Mouse (Mus musculus): Measurements from ENCODE around the gene Zc3h12a. TPM values are rescaled to one million over a fixed set of nuclear protein-coding genes. Genes with fewer than 3 reads are reported as not detected.
A peak's percentile ranks its signal among the peaks of the same experiment; 100 is the strongest.

The Zc3h12a gene
- 0.41 and 0.46 TPM in 2 replicates for polyA plus RNA-seq (2015; fragmentation: Nextera tagmentation; extraction: Ambion mirVana)

DNA sequence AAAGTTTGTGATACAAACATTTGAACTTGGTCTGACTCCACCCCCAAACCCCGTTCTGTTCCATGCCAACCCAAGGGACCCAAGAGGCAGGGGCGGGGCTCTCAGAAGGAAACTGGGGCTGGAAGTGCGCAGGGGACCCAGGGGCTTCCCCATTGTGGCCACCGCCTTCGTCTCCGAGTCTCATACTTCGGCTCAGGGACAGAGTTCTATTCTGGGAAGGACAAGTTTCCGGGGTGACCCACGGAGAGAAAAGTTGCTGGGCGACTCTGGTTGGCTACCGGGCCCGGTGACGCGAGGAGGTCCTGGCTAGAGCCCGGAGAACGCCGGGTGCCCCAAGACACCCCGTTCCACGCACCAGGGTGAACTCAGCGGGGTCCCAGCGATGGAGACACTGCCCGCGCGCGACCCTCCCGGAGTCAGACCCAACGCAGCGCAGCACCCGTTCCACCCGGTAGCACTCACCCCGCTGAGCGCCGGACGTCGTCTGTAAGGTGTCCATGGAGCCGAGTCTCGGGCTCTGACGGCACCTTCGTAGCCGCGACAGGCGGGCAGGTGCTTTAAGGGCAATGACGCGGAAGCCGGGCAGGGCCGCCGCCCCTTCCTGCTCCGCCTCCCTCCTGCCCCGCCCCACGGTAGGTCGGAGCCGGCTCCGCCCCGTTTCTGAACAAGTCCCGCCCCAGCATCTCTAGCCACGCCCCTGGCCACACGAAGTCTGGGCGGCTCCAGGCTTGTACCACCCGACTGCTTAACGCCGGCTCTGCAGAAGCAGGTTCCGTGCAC lies at the start of gene Zc3h12a:
Gene Zc3h12a (minus strand): TSS at position 536 of the 780 bp plus-strand sequence.
- WGBS: 2% methylated on average over 62 of the region's 62 CpGs
- H3K4me3 ChIP-seq: peak within 1 kb of the TSS; percentile 71
- peak; percentile 88 for ATAC-seq (ENCODE audit: low FRiP score, low read depth)
- no peaks in the 10 kb centered on the region for H3K36me3 ChIP-seq
- H3K27ac ChIP-seq: no peak within 1 kb of the TSS
- H3K27me3 ChIP-seq: peaks cover 49% of the 10 kb centered on the region
- H3K4me1 ChIP-seq: peaks cover 34% of the 10 kb centered on the region
- peak within 1 kb of the TSS; percentile 99 for H3K4me2 ChIP-seq (replicated peaks)
- H3K9me3 ChIP-seq: no peaks in the 10 kb centered on the region
- H3K9ac ChIP-seq: peak within 1 kb of the TSS; percentile 63

DNA sequence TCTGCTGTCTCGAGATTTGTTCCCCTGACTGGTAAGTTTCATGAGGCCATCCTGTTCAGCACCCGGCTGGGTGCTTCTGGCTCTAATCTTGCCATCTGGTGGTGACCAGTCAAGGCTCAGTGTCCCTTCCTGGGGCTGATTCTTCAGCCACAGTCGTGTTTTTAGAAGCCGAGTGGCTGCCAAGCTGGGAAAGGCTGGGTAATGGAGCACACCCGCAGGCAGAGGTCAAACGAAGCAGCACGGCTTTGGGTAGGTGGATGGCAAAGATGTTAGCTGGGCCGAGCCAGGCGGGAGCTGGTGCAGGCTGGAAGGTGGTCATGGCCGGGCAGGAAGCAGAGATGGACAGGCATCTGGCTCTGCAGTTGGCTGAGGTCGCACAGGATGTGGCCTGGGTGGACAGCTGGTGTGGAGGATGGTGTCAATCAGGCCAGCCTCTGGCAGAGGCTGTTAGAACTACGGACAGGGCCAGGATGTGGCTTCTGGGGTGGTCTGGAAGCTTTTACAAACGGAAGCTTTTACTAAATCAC lies 49.1 kb upstream of the Zc3h12a start:
- no peak for ATAC-seq (ENCODE audit: low FRiP score, low read depth)
- H3K4me3 ChIP-seq: no peak overlapping the region
- no peak overlapping the region for H3K4me2 ChIP-seq (replicated peaks)
- no peak overlapping the region for H3K27ac ChIP-seq
- no peak overlapping the region for H3K9ac ChIP-seq
- no peaks in the 10 kb centered on the region for H3K27me3 ChIP-seq
- no peaks in the 10 kb centered on the region for H3K9me3 ChIP-seq
- 15% methylated on average over 13 of the region's 13 CpGs for WGBS
- H3K4me1 ChIP-seq: peaks cover 8% of the 10 kb centered on the region
- no peaks in the 10 kb centered on the region for H3K36me3 ChIP-seq

DNA sequence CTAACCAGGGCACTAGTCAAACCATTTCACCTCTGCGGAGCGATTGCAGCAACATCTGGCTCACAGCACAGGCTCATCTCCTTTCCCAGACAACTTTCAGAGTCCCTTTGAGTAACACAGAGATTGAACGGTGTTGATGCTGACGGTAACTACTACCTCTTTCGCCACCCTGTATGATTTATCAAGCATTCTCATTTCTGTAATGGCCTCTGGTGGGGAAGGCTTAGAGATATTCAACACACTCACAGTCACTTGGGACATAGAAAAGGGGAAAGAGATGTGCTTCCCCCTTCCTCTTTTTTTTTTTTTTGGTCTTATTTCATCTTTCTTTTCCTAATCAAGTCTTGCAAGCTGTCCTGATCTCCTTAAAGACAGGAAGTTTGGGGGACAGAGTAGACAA lies 48.5 kb upstream of the Zc3h12a start:
- no peak overlapping the region for H3K27ac ChIP-seq
- H3K36me3 ChIP-seq: no peaks in the 10 kb centered on the region
- no peaks in the 10 kb centered on the region for H3K27me3 ChIP-seq
- no peaks in the 10 kb centered on the region for H3K9me3 ChIP-seq
- H3K4me2 ChIP-seq (replicated peaks): no peak overlapping the region
- H3K4me3 ChIP-seq: no peak overlapping the region
- 76% methylated on average over 5 of the region's 5 CpGs for WGBS
- no peak overlapping the region for H3K9ac ChIP-seq
- no peak for ATAC-seq (ENCODE audit: low FRiP score, low read depth)
- H3K4me1 ChIP-seq: peaks cover 8% of the 10 kb centered on the region

DNA sequence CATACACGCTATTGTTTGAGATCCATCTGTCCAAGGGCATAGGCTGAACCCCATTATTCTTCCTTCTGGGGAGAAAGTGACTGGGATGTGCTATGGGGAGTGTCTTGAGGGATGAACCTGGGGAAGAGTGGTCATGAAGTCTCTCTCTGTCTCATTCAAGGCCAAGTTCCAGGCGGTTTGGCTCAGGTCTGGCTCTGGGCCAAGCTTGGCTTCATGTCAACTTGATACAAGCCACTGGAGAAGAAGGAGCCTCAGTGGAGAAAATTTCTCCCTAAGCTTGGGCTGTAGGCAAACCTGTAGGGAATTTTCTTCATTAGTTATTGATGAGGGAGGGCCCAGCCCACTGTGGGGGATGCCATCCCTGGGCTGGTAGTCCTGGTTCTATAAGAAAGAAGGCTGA lies 48.0 kb upstream of the Zc3h12a start:
- no peak overlapping the region for H3K27ac ChIP-seq
- no peak overlapping the region for H3K4me2 ChIP-seq (replicated peaks)
- H3K4me1 ChIP-seq: peaks cover 8% of the 10 kb centered on the region
- 69% methylated on average over 2 of the region's 2 CpGs for WGBS
- ATAC-seq (ENCODE audit: low FRiP score, low read depth): no peak
- H3K4me3 ChIP-seq: no peak overlapping the region
- H3K9me3 ChIP-seq: no peaks in the 10 kb centered on the region
- H3K36me3 ChIP-seq: no peaks in the 10 kb centered on the region
- H3K9ac ChIP-seq: no peak overlapping the region
- H3K27me3 ChIP-seq: no peaks in the 10 kb centered on the region

DNA sequence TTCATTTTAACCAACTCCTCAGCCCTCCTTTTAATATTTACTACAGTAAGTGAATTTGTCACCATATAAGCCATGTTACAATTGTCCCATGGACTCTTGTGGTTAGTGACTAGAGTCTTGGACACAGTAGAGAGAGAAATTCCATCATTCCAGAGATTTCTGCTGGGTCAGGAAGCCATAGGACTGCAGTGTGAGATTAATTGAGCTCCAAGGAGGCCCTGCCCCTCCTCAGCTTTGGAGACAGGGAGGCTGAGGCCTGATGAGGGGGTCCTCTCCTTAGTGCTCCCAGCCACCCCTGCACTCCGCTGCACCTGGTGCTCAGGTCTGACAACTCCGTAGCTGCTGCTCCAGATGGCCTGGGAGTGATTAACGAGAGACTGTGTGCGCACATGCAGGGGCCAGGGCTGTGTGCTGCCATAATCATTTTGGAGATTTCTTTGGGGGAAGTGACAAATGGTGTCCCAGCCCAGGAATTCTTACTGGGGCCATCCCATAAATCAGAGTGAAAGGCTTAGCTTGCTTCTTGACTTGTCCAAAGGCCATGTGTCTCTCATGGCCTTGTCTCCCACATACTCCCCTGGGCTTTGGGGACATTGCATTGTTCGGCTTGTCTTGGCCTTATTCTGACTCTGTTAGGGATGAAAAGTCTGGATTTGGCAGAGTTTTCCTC lies 47.0 kb upstream of the Zc3h12a start:
- ATAC-seq (ENCODE audit: low FRiP score, low read depth): no peak
- peaks cover 8% of the 10 kb centered on the region for H3K4me1 ChIP-seq
- 26% methylated on average over 5 of the region's 5 CpGs for WGBS

DNA sequence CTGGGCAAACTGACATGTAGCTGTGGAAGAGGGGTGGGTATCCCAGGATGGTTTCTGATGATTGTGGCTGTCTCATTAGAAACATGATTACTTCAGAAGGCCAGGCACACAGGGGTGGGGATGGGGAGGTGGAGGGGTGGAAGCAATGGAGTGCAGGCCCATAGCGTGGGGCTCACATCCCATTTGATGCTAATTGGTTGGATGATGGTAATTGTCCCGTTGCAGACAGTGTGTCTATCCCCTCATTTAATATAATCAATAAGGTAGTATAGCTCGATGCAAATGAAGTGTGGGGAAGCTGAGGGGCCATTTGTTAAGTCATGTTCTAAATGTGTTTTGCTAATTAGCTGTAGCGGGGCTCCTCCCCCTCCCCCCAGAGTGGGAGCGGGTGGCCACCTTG lies 45.5 kb upstream of the Zc3h12a start:
- no peaks in the 10 kb centered on the region for H3K27me3 ChIP-seq
- H3K4me3 ChIP-seq: no peak overlapping the region
- H3K9me3 ChIP-seq: no peaks in the 10 kb centered on the region
- H3K9ac ChIP-seq: no peak overlapping the region
- ATAC-seq (ENCODE audit: low FRiP score, low read depth): no peak
- H3K4me2 ChIP-seq (replicated peaks): no peak overlapping the region
- 64% methylated on average over 5 of the region's 5 CpGs for WGBS
- no peaks in the 10 kb centered on the region for H3K36me3 ChIP-seq
- H3K27ac ChIP-seq: no peak overlapping the region
- H3K4me1 ChIP-seq: peaks cover 8% of the 10 kb centered on the region

More for the DNA sequence above, 47.0 kb upstream of the Zc3h12a start:
- Histone ChIP-seq H3K9ac (no peak overlapping the region), H3K4me3 (no peak overlapping the region), H3K9me3 (no peaks in the 10 kb centered on the region), H3K4me2 (replicated peaks) (no peak overlapping the region), H3K27me3 (no peaks in the 10 kb centered on the region), H3K27ac (no peak overlapping the region), H3K36me3 (no peaks in the 10 kb centered on the region)

DNA sequence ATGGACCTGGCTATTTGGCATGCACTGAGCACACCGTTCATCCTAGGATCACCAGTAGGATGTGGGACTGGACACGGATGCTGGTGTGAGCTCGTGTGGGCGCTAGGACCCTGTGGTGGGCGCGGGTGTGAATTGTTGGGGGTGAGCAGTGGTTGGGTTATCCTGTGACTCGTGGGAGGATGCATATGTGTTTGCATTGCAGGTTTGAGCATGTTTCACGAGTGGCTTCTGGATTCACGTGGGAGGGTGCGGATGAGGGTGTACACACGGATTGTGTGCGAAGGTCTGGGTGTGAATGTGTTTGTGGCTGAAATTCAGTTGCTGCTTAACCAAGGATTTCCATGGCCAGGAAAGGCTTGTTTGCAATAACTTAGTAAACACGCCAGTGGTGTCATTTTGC lies 45.1 kb upstream of the Zc3h12a start:
- H3K36me3 ChIP-seq: no peaks in the 10 kb centered on the region
- no peak overlapping the region for H3K27ac ChIP-seq
- no peaks in the 10 kb centered on the region for H3K9me3 ChIP-seq
- no peak overlapping the region for H3K4me2 ChIP-seq (replicated peaks)
- no peaks in the 10 kb centered on the region for H3K27me3 ChIP-seq
- no peak overlapping the region for H3K9ac ChIP-seq
- peaks cover 8% of the 10 kb centered on the region for H3K4me1 ChIP-seq
- WGBS: 89% methylated on average over 13 of the region's 13 CpGs
- no peak for ATAC-seq (ENCODE audit: low FRiP score, low read depth)
- H3K4me3 ChIP-seq: no peak overlapping the region

DNA sequence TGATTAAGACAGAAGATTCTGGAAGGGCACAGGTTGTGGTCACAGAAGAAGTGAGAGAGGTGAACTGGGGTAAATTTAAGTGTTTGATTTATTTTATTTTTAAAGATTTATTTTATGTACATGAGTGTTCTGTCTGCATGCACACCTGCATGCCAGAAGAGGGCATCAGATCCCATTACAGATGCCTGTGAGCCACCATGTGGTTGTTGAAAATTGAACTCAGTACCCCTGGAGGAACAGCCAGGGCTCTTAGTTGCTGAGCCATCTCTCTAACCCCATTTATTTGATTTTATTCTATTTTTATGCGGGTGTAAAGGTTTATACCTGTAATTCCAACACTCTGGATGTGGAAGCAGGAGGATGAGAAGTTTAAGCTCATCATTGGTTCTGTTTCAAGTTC lies 40.1 kb upstream of the Zc3h12a start:
- ATAC-seq (ENCODE audit: low FRiP score, low read depth): no peak
- Histone ChIP-seq H3K9me3 (no peaks in the 10 kb centered on the region), H3K4me3 (no peak overlapping the region), H3K4me1 (no peaks in the 10 kb centered on the region), H3K27me3 (no peaks in the 10 kb centered on the region; the same call in 1 of the 2 replicates), H3K36me3 (no peaks in the 10 kb centered on the region), H3K27ac (no peak overlapping the region), H3K9ac (no peak overlapping the region), H3K4me2 (replicated peaks) (no peak overlapping the region)
- WGBS: 82% methylated on average over 1 of the region's 1 CpGs

DNA sequence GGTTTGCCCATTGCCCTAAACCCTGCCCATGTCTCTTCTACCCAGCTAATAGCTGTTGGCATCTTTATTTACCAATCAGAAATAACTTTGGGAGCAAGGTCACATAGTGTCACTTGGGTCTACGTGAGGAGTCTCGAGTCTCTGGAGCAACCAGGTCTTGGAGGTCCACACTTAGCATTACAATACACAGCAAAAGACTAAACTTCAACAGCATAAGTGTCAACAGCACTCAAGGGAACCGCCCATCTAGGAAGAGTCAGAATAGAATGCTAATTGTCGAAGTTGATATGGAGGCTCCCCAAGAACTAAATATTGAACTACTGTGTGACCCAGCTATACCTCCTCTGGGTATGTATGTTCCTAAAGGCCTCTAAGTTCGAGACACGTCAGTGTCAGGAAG lies 37.2 kb upstream of the Zc3h12a start:
- Histone ChIP-seq H3K9ac (no peak overlapping the region), H3K4me2 (replicated peaks) (no peak overlapping the region), H3K4me3 (no peak overlapping the region), H3K36me3 (no peaks in the 10 kb centered on the region), H3K27ac (no peak overlapping the region), H3K9me3 (no peaks in the 10 kb centered on the region), H3K4me1 (0 out of 2 replicates have a peak, but pooled peaks cover 6% of the 10 kb centered on the region), H3K27me3 (peaks cover 4% of the 10 kb centered on the region)
- no peak for ATAC-seq (ENCODE audit: low FRiP score, low read depth)
- WGBS: 87% methylated on average over 6 of the region's 6 CpGs

DNA sequence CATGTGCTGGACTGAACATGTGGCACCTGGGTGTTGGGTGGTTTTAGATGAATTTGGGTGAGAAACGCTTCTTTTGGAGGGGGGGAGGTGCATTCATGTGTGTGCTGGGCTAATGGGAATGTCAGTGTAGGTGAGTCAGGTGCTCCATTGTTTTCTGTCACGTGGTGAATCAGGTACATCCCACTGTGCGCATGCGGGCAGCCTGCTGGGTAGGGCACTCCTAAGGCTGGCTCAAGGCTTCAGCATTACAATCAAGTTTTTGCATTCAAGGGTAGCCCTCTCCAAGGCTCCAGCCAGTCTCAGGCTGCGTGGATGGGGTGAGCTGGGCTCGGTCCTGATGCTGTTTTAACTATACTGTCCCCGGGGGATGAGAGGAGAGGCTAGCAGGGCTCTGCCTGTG lies 35.1 kb upstream of the Zc3h12a start:
- Histone ChIP-seq H3K4me3 (no peak overlapping the region), H3K9ac (no peak overlapping the region), H3K4me2 (replicated peaks) (no peak overlapping the region), H3K4me1 (0 out of 2 replicates have a peak, but pooled peaks cover 6% of the 10 kb centered on the region), H3K36me3 (no peaks in the 10 kb centered on the region), H3K27me3 (peaks cover 6% of the 10 kb centered on the region), H3K27ac (no peak overlapping the region), H3K9me3 (no peaks in the 10 kb centered on the region)
- no peak for ATAC-seq (ENCODE audit: low FRiP score, low read depth)
- WGBS: 55% methylated on average over 7 of the region's 7 CpGs

DNA sequence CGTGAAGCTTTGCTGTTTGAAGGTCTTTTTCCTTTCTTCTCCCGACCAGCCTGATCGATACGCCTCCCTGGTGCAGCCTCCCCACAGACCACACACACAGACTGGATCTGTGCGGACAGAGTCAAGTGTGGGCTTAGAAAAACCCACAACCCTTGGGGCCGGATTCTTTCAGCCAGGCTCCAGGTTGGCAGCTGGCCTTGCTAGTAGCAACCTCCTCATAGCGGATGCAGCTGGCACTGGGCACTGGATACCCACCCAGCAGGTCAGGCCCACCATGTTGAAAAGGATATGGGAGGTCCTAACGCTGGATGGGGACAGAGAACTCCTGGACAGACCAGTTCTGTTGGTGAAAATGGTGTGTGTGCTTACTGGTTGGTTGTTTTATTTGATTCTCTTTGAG lies 33.8 kb upstream of the Zc3h12a start:
- ATAC-seq (ENCODE audit: low FRiP score, low read depth): no peak
- H3K27ac ChIP-seq: no peak overlapping the region
- H3K9ac ChIP-seq: no peak overlapping the region
- WGBS: 50% methylated on average over 8 of the region's 8 CpGs
- H3K36me3 ChIP-seq: no peaks in the 10 kb centered on the region
- no peaks in the 10 kb centered on the region for H3K9me3 ChIP-seq
- H3K4me3 ChIP-seq: no peak overlapping the region
- H3K27me3 ChIP-seq: peaks cover 6% of the 10 kb centered on the region; the same call in 1 of the 2 replicates
- H3K4me1 ChIP-seq: 0 out of 2 replicates have a peak, but pooled peaks cover 6% of the 10 kb centered on the region
- H3K4me2 ChIP-seq (replicated peaks): no peak overlapping the region

DNA sequence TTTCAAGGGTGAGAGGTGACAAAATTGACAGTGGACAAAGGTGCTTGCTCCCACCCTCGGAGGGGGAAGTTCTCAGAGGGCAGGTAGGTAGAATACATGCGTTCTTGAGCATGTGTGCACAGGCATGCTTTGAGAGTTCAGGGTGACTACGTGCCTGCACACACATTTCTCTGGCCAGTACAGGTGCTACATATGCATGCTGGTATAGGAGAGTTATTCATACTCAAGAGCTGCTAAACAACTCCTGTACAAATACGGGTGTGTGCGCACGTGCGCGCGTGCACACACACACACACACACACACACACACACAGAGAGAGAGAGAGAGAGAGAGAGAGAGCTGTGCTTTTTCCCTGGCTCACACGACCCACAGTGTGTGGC lies 33.3 kb upstream of the Zc3h12a start:
- no peaks in the 10 kb centered on the region for H3K36me3 ChIP-seq
- H3K4me1 ChIP-seq: 0 out of 2 replicates have a peak, but pooled peaks cover 6% of the 10 kb centered on the region
- no peak overlapping the region for H3K27ac ChIP-seq
- whole genome bisulfite sequencing: 70% methylated on average over 10 of the region's 10 CpGs
- no peak for ATAC-seq (ENCODE audit: low FRiP score, low read depth)
- no peak overlapping the region for H3K4me3 ChIP-seq
- H3K9me3 ChIP-seq: no peaks in the 10 kb centered on the region
- no peak overlapping the region for H3K9ac ChIP-seq
- H3K27me3 ChIP-seq: peaks cover 6% of the 10 kb centered on the region; the same call in 1 of the 2 replicates
- no peak overlapping the region; the same call in 1 of the 2 replicates for H3K4me2 ChIP-seq (replicated peaks)
